15 mouse cellular contexts compared by ENCODE assay signal in genomic region chr4:32680843-32681242, GRCm38 (mm10). TPM values are rescaled to one million over a fixed set of nuclear protein-coding genes. Genes with fewer than 3 reads are reported as not detected.
DNase-seq lines count a peak whose midpoint lies in the region; ATAC-seq and TF ChIP-seq lines count a peak whose summit lies in the region.
"Had no signal": no experiment of that assay in that cellular context is flagged by ENCODE, and none has a peak within 500 bp of the region (broad histone marks: within the 10 kb centered on the region; RNA-seq: fewer than 3 reads in every experiment).

No protein-coding gene starts in this region.

- WGBS in lung, embryonic 14.5 days, result 74% methylated on average over 3 of the region's 3 CpGs
- WGBS in stomach, postnatal 0 days, result 84% methylated on average over 3 of the region's 3 CpGs

- H3K4me1 ChIP-seq in lung, embryonic 14.5 days (ENCODE audit: insufficient read depth), result no peaks in the 10 kb centered on the region
- no peaks in the 10 kb centered on the region for H3K4me1 ChIP-seq in MEL (ENCODE audit: control insufficient read depth in 1 of 2, insufficient read depth in 2 of 2, low read length in 2 of 2)
- no peaks in the 10 kb centered on the region for H3K4me1 ChIP-seq in stomach, postnatal 0 days (replicated peaks; ENCODE audit: control insufficient read depth, insufficient read depth)
- H3K4me1 ChIP-seq: forebrain, embryonic 15.5 days; heart, embryonic 15.5 days had no signal

- no peaks in the 10 kb centered on the region for H3K27me3 ChIP-seq in lung, embryonic 14.5 days (ENCODE audit: insufficient read depth, low read length)
- H3K27me3 ChIP-seq in MEL (ENCODE audit: control insufficient read depth in 1 of 2, insufficient read depth in 2 of 2, low read length in 2 of 2), result no peaks in the 10 kb centered on the region
- no peaks in the 10 kb centered on the region for H3K27me3 ChIP-seq in stomach, postnatal 0 days (ENCODE audit: control insufficient read depth, insufficient read depth, low read length)
- H3K27me3 ChIP-seq: forebrain, embryonic 15.5 days; heart, embryonic 15.5 days had no signal

- no peak for TF ChIP-seq POLR2A in MEL (IDR thresholded peaks at IDR 0.05; ENCODE audit: control insufficient read depth in 1 of 2, insufficient read depth in 1 of 2, low read depth in 1 of 2, low read length in 2 of 2, poor library complexity in 1 of 2)

- H3K4me2 ChIP-seq in lung, embryonic 14.5 days, result no peak overlapping the region
- H3K4me2 ChIP-seq in stomach, postnatal 0 days (replicated peaks; ENCODE audit: low read depth), result no peak overlapping the region
- H3K4me2 ChIP-seq: forebrain, embryonic 15.5 days; heart, embryonic 15.5 days had no signal

- H3K4me3 ChIP-seq in gastrocnemius, adult 2 months, result no peak overlapping the region
- no peak overlapping the region for H3K4me3 ChIP-seq in lung, embryonic 14.5 days (ENCODE audit: low read depth, low read length)
- no peak overlapping the region for H3K4me3 ChIP-seq in MEL (ENCODE audit: control insufficient read depth in 1 of 2, insufficient read depth in 1 of 2, low read depth in 2 of 2, low read length in 2 of 2)
- H3K4me3 ChIP-seq in stomach, postnatal 0 days (ENCODE audit: low read depth, low read length), result no peak overlapping the region
- H3K4me3 ChIP-seq: forebrain, embryonic 15.5 days; heart, embryonic 15.5 days had no signal

- no peak for TF ChIP-seq RAD21 in MEL (IDR thresholded peaks at IDR 0.05; ENCODE audit: low read depth, low read length)

- H3K27ac ChIP-seq in gastrocnemius, adult 2 months, result no peak overlapping the region
- H3K27ac ChIP-seq in lung, embryonic 14.5 days (ENCODE audit: low read depth), result no peak overlapping the region
- no peak overlapping the region for H3K27ac ChIP-seq in MEL (ENCODE audit: control insufficient read depth, low read depth, low read length)
- H3K27ac ChIP-seq in stomach, postnatal 0 days (replicated peaks), result no peak overlapping the region
- H3K27ac ChIP-seq: forebrain, embryonic 15.5 days; heart, embryonic 15.5 days had no signal

- H3K36me3 ChIP-seq in lung, embryonic 14.5 days (ENCODE audit: insufficient read depth), result peaks cover 77% of the 10 kb centered on the region
- H3K36me3 ChIP-seq in MEL (ENCODE audit: control insufficient read depth in 1 of 2, insufficient read depth in 2 of 2, low read length in 2 of 2), result peaks cover 0 to 32% of the 10 kb centered on the region in 2 experiments; a peak in 2 of 4 replicates
- peaks cover 3% of the 10 kb centered on the region; the same call in 1 of the 2 replicates for H3K36me3 ChIP-seq in stomach, postnatal 0 days (ENCODE audit: control insufficient read depth, insufficient read depth, low read length)

- no peaks in the 10 kb centered on the region for H3K79me2 ChIP-seq in MEL (ENCODE audit: control insufficient read depth, insufficient read depth, low read length, poor library complexity)

- no peak for ATAC-seq in lung, embryonic 14.5 days (ENCODE audit: insufficient read depth)
- ATAC-seq in stomach, postnatal 0 days (ENCODE audit: low FRiP score, low TSS enrichment), result no peak
- ATAC-seq in megakaryocyte, adult 5-6 weeks (ENCODE audit: poor library complexity, severe bottlenecking), result no peak
- ATAC-seq: activated CD4-positive, CD25-positive, alpha-beta regulatory T cell, adult 4 months; forebrain, embryonic 15.5 days; hindbrain, embryonic 16.5 days had no signal

- H3K9ac ChIP-seq in lung, embryonic 14.5 days, result no peak overlapping the region
- no peak overlapping the region for H3K9ac ChIP-seq in MEL (ENCODE audit: control insufficient read depth, low read depth, low read length, poor library complexity, severe bottlenecking)
- no peak overlapping the region for H3K9ac ChIP-seq in stomach, postnatal 0 days (ENCODE audit: low read length)
- H3K9ac ChIP-seq: forebrain, embryonic 15.5 days; heart, embryonic 15.5 days had no signal

- DNase-seq in gastrocnemius, adult 2 months, result no peak
- DNase-seq in gastrocnemius, postnatal 25 days, result no peak
- no peak for DNase-seq in lung, embryonic 14.5 days
- no peak for DNase-seq in lung, postnatal 25 days (ENCODE audit: low spot score)
- peak; percentile 28 for DNase-seq in MEL (ENCODE audit: low read depth, low spot score)
- no peak for DNase-seq in stomach, postnatal 0 days (ENCODE audit: low spot score)
- DNase-seq: kidney, postnatal 14 days; lung, postnatal 36 days; right cerebral cortex, postnatal 14 days had no signal

- no peaks in the 10 kb centered on the region for H3K9me3 ChIP-seq in lung, embryonic 14.5 days (ENCODE audit: low read depth, low read length)
- no peaks in the 10 kb centered on the region for H3K9me3 ChIP-seq in MEL (replicated peaks; ENCODE audit: insufficient read depth, low read length)
- no peaks in the 10 kb centered on the region for H3K9me3 ChIP-seq in stomach, postnatal 0 days (ENCODE audit: control insufficient read depth, low read length)
- H3K9me3 ChIP-seq: forebrain, embryonic 15.5 days; G1E; heart, embryonic 15.5 days had no signal

- TF ChIP-seq EP300 in MEL (IDR thresholded peaks at IDR 0.05; ENCODE audit: low read depth in 1 of 2, low read length in 2 of 2), result no peak
- no peak for TF ChIP-seq EP300 in stomach, postnatal 0 days (optimal IDR thresholded peaks at IDR 0.05)

- intact Hi-C loops in gastrocnemius, adult 2 months (cut with DNase I), result no loop called here

- peak; percentile 21; the same call in 1 of the 2 replicates for TF ChIP-seq CTCF in gastrocnemius, adult 2 months (IDR thresholded peaks at IDR 0.05)
- peak; percentile 41 for TF ChIP-seq CTCF in lung, embryonic 14.5 days (IDR thresholded peaks at IDR 0.05; ENCODE audit: low read depth)
- TF ChIP-seq CTCF in MEL (IDR thresholded peaks at IDR 0.05 in 2 of 3, conservative IDR thresholded peaks at IDR 0.05 in 1 of 3; ENCODE audit: control insufficient read depth in 1 of 3, insufficient read depth in 1 of 3, low read depth in 2 of 3, low read length in 3 of 3, poor library complexity in 1 of 3, severe bottlenecking in 1 of 3), result peak; percentile 33 to 45 (median 43)
- TF ChIP-seq CTCF in stomach, postnatal 0 days (IDR thresholded peaks at IDR 0.05; ENCODE audit: low read depth), result peak; percentile 44

TF ChIP-seq in MEL, 35 proteins besides CTCF, POLR2A, EP300 and RAD21:
- TF ChIP-seq NELFE (IDR thresholded peaks at IDR 0.05; ENCODE audit: low read depth, low read length), result no peak
- TF ChIP-seq MYB (IDR thresholded peaks at IDR 0.05; ENCODE audit: low read depth, low read length), result no peak
- TF ChIP-seq NRF1 (IDR thresholded peaks at IDR 0.05; ENCODE audit: insufficient read depth, low read depth, low read length, poor library complexity, severe bottlenecking), result no peak
- no peak for TF ChIP-seq TAL1 (IDR thresholded peaks at IDR 0.05; ENCODE audit: low read length)
- TF ChIP-seq USF2 (IDR thresholded peaks at IDR 0.05; ENCODE audit: borderline replicate concordance in 1 of 2, insufficient read depth in 1 of 2, low read depth in 1 of 2, low read length in 2 of 2), result no peak
- TF ChIP-seq USF1 (IDR thresholded peaks at IDR 0.05; ENCODE audit: low read depth, low read length), result no peak
- TF ChIP-seq ETS1 (IDR thresholded peaks at IDR 0.05; ENCODE audit: low read depth, low read length), result no peak
- no peak for TF ChIP-seq GABPA (IDR thresholded peaks at IDR 0.05; ENCODE audit: low read depth, low read length)
- TF ChIP-seq JUND (IDR thresholded peaks at IDR 0.05; ENCODE audit: low read depth, low read length), result no peak
- no peak for TF ChIP-seq MAZ (IDR thresholded peaks at IDR 0.05; ENCODE audit: low read depth, low read length)

RNA-seq across cellular contexts. Expression of gene Mdn1, which starts 23.9 kb away (rescaled TPM):
- 1 to 10 TPM; 6.1 to 8.6 TPM for total RNA-seq in gastrocnemius, adult 2 months (2021)
- total RNA-seq in gastrocnemius, postnatal 25 days (2021), result 1 to 10 TPM; 6.4 to 7.8 TPM
- 19.5 and 25.1 TPM in 2 replicates for polyA plus RNA-seq in lung, embryonic 14.5 days (2014; fragmentation: Nextera tagmentation; extraction: Ambion mirVana)
- total RNA-seq in MEL (2012; rRNA removed), result 47.9 and 49.8 TPM in 2 replicates
- polyA plus RNA-seq in MEL (2012; ENCODE audit: insufficient read depth in 1 of 2, insufficient read length in 2 of 2, low read depth in 1 of 2, low replicate concordance in 2 of 2, missing spikeins in 1 of 2), result 10 to 100 TPM; 16.1 to 44.5 TPM
- 3.8 and 4.5 TPM in 2 replicates for polyA plus RNA-seq in stomach, postnatal 0 days (2015; fragmentation: Nextera tagmentation; extraction: Ambion mirVana)
- 9.1 and 15.0 TPM in 2 replicates for total RNA-seq in megakaryocyte, adult 5-6 weeks (2015)
- total RNA-seq in megakaryocyte, adult 5-6 weeks (2017), result 19.3 and 21.7 TPM in 2 replicates
